Mouse (Mus musculus): ENCODE data around the gene Cox17.
"Not testable (repeated sequence)": the region's sequence is repeated elsewhere in the genome, so short reads cannot be mapped to it uniquely, and the experiment has no call there.

Gene Cox17

DNA sequence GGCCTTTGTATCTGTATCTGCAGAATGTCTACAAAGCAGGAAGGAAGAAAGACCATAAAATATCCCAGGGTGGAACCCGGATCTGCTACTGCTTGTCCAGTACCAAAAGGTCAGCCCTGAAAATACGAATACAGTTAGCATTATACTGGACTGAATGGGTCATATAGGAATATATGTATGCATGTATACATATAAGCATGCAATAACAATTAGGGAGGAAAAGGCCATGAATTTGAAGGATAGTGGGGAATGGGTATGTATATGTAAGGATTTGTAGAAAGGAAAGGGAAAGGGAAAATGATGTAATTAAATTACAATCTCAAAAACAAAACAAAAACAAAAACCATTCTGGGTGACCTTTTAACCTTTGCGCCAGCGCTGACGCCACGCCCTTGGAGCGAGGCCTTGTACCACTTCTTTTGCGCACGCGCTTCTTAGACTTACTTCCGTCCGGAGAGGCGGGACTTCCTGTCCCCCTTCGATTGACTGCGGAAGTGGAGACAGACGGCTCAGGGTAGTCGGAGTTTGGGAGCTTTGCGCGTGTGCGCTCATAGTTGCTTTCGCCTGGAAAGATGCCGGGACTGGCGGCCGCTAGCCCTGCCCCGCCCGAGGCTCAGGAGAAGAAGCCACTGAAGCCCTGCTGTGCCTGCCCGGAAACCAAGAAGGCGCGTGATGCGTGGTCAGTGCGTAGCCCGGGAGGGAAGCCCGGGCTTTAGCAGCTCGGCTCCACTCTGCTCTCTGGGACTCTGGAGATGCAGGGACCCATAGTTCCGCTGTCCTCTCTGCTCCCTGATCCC lies at the start of gene Cox17, which contains the start of gene Gm21987:
Gene Cox17, plus strand, starts transcription at position 463 of the 797 bp plus-strand sequence.
Gene Gm21987, plus strand, starts transcription at position 512 of the 797 bp plus-strand sequence.
- peak; percentile 91 for DNase-seq (ENCODE audit: low read depth)

GRCm38 (mm10) chr16:38298410-38298809 lies 48.4 kb upstream of the Cox17 start:
- no peak for DNase-seq (ENCODE audit: low read depth)

- DNase-seq (ENCODE audit: low read depth): no peak
Observed at GRCm38 (mm10) chr16:38302367-38302766, 44.4 kb upstream of the Cox17 start.

DNA sequence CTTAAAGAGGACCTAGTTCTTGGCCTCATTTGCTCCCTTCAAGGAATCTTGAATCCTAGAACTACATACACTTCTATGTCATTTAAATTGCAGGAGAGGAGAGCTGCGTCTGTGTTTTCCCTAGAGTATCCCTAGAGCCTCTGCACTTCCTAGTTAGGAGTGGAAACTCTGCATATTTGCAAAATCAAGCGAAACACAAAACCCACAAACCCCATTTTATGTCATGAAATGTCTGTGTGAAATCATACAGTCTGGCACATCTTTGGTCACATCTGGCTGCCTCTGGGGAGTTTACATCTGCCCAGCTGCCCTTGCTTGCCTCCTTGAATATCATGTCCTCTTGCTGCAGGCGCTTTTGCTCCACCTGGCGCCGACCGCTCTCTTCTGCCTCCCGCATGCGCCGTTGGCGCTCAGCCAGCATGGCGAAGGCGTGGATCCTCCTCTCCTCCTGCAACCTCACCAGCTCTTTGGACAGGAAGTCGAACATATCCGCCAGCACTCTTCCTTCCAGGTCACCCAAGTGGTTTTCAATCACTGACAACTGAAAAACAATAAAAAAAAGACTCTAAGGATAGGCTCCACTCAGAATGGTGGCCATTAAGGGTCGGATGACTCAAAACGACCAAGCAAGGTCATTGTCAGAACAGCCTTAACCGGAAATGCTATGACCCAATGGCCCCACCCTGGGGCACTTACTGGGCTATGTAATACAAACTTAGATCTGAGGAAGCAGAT lies 42.2 kb upstream of the Cox17 start:
- DNase-seq (ENCODE audit: low read depth): no peak

- DNase-seq (ENCODE audit: low read depth): peak; percentile 5
Observed at GRCm38 (mm10) chr16:38306571-38307220, 40.1 kb upstream of the Cox17 start.

DNA sequence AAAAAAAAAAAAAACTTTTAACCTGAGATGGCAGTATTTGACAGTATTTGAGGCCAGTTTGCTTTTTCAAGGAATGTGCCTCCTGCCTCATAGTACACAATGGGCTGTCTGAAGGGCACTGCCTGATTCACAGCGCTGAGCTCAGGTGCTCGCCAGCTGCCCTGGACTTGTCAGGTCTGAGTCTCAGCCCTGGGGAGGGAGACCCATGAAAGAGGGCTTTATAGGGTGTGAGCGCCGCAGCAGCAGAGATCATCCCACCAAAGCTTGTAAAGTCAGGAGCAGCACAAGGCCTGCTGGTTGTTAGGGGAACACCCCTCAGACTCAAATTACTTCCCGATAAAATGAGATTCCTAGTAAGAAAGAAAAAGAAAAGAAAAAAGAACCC lies 39.6 kb upstream of the Cox17 start:
- no peak for DNase-seq (ENCODE audit: low read depth)

- no peak for DNase-seq (ENCODE audit: low read depth)
Observed at GRCm38 (mm10) chr16:38307651-38308050, 39.1 kb upstream of the Cox17 start.

GRCm38 (mm10) chr16:38308195-38308594 lies 38.6 kb upstream of the Cox17 start:
- no peak for DNase-seq (ENCODE audit: low read depth)

- DNase-seq (ENCODE audit: low read depth): no peak
Observed at GRCm38 (mm10) chr16:38318492-38318891, 28.3 kb upstream of the Cox17 start.

GRCm38 (mm10) chr16:38319087-38319486 lies 27.7 kb upstream of the Cox17 start:
- no peak for DNase-seq (ENCODE audit: low read depth)

DNA sequence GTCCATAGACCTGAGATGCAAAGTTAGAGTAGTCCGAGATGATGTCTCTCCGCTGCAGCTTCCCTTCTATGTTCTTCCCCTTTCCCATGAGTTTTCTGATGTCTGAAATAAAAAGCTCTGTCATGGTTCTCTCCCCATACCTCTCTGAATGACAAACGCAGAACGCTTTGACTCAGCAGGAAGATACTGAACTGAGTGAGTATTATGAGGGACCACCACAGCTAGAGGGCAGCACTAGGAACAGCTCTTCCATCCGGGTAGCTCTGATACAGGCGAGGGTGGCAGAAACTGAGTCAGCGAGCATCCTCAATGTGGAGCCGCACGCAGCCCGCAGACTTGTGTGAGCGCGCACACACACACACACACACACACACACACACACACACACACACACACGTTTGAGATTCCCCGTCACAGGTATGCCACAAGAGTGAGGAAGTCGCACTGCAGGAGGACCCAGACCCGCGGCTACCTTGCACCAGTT lies 25.3 kb upstream of the Cox17 start:
- peak; percentile 48 for DNase-seq (ENCODE audit: low read depth)

DNA sequence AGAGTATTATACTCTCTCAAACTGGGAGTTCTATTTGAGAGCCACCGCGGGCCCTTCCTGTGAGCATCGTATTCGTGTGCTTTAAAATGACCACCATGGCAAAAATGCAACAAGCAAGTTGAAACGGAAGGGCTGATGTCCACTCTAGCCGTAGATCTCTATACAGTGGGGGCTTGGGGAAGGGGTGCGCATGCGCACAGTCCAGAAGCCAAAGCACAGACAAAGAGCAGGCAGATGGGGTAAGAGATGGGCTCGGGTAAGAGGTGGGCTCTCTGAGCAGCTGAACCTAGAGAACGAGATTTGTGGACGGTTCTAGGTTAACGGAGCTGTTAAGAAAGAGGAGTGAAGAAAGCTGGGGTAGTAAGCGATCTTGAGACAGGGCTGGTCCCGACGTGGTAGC lies 22.5 kb upstream of the Cox17 start:
- DNase-seq (ENCODE audit: low read depth): no peak

- DNase-seq (ENCODE audit: low read depth): no peak
Observed at GRCm38 (mm10) chr16:38326778-38327397, 19.9 kb upstream of the Cox17 start.

DNA sequence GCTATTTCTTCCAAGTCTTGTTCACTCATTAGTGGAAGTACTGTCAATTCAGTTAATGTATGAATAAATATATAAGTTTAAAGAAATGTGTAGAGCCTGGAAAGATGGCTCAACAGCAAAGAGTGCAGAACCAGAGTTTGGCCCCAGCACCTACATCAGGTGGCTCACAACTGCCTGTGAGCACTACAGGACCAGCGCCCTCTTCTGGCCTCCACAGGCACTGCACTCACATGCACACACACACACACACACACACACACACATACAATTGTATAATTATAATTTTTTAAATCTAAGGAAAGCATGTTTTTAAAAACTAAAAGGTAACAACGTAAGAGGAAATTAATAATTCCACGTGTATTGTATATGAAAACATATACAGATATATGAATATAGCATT lies 17.5 kb upstream of the Cox17 start:
- no peak for DNase-seq (ENCODE audit: low read depth)

- DNase-seq (ENCODE audit: low read depth): no peak
Observed at GRCm38 (mm10) chr16:38334431-38334830, 12.4 kb upstream of the Cox17 start.

DNA sequence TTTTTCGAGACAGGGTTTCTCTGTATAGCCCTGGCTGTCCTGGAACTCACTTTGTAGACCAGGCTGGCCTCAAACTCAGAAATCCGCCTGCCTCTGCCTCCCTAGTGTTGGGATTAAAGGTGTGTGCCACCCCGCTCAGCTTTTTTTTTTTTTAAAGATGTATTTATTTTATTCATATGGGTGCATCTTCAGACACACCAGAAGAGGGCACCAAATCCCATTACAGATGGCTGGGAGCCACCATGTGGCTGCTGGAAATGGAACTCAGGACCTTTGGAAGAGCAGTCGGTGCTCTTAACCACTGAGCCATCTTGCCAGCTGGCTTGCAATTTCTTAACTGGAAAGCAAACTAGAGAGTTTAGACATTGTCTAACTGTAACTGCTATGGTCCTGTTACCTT lies 8.7 kb upstream of the Cox17 start:
- DNase-seq (ENCODE audit: low read depth): not testable (repeated sequence)

DNA sequence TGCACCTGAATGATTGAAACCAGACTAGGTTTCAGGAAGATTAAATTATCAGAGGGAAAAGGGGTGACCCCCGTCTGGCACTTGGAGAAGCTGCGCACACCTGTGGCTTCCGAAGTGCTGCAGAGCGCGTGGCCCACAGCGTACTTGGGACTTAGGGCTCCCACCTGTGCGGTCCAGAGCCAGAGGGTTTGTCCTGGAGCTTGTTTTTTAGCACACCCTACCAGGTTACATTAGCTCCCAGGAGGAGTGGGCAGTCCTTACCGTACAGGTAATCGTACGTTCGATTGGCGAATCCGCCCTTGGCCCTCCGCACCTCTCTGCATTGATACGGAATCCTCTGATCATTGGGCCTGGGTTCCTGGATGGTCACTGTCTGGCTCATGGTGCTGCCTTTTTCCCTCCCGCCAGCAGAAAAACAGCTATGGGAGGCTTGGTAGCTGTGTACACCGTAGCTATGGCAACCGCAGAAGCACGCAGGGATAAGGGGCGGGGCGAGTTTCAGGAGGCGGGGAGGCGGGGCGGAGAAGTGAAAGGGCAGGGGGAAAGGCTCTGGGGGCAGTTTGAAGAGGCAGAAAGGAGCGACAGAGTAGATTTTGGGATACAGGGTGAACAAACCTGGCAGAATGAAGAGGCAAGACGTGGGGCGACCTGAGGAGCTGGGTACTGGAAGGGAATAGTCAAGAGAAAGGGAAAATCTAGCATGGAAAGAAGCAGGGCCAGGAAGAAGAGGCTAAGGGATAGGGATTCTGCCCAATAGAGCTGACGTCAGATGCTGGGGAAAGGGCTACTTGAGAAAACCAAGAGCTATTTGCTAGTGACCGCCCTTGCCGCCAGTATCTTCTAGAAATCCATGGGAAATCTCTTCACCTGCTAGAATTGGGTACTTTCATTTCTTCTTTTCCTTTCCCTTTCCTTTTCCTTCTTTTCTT lies 5.1 kb upstream of the Cox17 start, which contains the start of gene Maats1:
Gene Maats1, minus strand, starts transcription at position 748 of the 929 bp plus-strand sequence.
- DNase-seq (ENCODE audit: low read depth): no peak

DNA sequence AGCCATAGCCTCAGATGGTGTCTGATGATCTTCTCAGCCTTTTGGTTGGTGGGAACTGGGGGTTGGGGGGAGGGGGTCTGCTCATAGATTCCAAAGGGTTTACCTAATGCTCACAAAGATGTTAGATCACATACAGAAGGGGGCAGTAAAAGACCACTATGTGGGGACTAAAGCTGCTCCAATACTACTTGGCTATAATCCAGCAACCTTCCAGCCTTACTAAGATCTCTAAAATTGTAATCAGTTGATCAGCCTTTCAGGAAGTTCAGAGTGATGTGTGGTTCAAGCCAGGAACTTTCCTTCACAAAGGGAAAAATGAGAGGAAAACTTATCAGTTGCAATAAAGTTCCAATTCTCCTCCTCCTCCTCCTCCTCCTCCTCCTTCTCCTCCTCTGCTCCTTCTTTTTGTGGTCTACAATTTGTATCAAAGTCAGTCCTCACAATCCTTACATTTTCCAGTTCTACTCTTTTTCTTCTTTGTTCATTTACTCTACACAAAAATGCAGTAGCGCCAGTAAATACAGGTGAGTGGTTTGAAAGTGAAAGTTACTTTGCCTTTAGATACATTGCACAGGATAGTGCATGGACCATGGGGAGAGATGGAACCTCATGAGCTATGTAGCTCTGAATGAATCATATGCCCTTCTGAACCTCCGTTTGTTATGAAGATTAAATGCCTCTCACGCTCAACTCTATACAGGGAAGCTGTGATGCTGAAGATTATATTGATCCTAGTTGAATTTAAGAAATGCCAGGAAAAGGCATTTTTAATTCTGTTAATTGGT lies 1.7 kb upstream of the Cox17 start:
- DNase-seq (ENCODE audit: low read depth): no peak

DNA sequence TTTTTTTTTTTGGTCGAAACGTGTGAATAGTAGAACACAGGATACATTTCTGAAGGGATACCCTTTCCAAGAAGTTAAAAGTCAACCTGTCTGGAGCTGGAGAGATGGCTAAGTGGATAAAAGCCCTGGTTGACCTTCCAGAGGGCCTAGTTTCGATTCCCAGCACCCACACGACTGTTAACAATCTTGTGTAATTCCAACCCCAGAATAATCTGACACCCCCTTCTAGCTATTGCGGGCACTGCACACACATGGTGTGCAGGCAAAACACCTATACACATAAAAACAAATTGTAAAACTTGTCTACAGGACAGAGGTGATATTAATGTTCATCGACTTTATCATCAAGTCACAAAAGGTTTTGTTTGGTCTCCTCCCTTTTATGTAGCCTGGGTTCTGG lies 797 bp downstream of the Cox17 start:
- no peak for DNase-seq (ENCODE audit: low read depth)

DNA sequence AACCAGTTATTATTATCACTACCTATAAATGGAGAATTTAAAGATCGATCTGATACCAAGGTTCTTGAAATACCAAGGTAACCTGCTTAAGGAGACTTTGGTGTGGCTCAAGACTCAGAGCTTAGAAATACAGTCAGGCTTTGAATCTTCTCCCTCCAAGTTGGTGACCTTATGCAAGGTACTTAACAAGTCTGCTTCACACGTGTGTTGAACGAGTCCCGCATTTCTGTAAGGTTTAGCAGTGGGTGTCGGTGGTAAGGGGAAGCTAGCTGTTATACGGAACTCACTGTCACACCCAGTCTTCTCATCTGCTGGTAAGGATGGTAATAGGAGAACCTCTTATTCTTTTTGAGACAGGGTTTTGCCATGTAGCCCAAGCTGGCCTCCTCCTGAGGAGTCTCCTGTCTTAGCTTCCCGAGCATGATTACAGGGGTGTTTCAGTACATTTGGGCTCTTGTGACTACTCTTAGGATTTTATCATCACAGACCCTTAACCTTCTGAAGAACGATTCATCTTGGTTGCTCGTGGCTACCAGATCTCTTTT lies 1.5 kb downstream of the Cox17 start:
- DNase-seq (ENCODE audit: low read depth): no peak

Measured in c-Kit-positive CD71-positive TER-119-negative erythroid progenitor cells, embryonic 14.5 days (primary cell).